Mouse (Mus musculus): Measurements from ENCODE around the gene B4galt2.

- TF ChIP-seq POLR2A (IDR thresholded peaks at IDR 0.05; ENCODE audit: low read depth, low read length) = no peak
- peak; percentile 82 for TF ChIP-seq CTCF (conservative IDR thresholded peaks at IDR 0.05; ENCODE audit: insufficient read depth, insufficient read length, low read depth, low read length)
Observed at GRCm38 (mm10) chr4:117858794-117859193, 24.5 kb downstream of the B4galt2 start.
